Mouse (Mus musculus) cerebellum, adult 9-11 months (tissue): ENCODE data around the gene Cnr1.

Experiments used
- DNase-seq: peaks from one replicate; pipeline ENCODE4 v3.0.0; 2022

Gene Cnr1

GRCm38 (mm10) chr4:33943936-33944335 is 19.5 kb downstream of the Cnr1 start:
- peak; percentile 38 for DNase-seq

- no peak for DNase-seq
Measured at GRCm38 (mm10) chr4:33945742-33946141, 21.3 kb downstream of the Cnr1 start.

GRCm38 (mm10) chr4:33947584-33947983 is 23.2 kb downstream of the Cnr1 start:
- no peak for DNase-seq

- no peak for DNase-seq
Measured at GRCm38 (mm10) chr4:33957398-33957797, 33.0 kb downstream of the Cnr1 start.

GRCm38 (mm10) chr4:33958515-33958914 is 34.1 kb downstream of the Cnr1 start:
- no peak for DNase-seq

- DNase-seq, result no peak
Measured at GRCm38 (mm10) chr4:33959841-33960240, 35.4 kb downstream of the Cnr1 start.

GRCm38 (mm10) chr4:33970726-33971125 is 46.3 kb downstream of the Cnr1 start:
- no peak for DNase-seq

GRCm38 (mm10) chr4:33988466-33989089 is 64.2 kb downstream of the Cnr1 start:
- DNase-seq, result no peak

GRCm38 (mm10) chr4:33992687-33993086 is 68.3 kb downstream of the Cnr1 start:
- no peak for DNase-seq

GRCm38 (mm10) chr4:33996382-33996781 is 72.0 kb downstream of the Cnr1 start:
- DNase-seq, result no peak
